Mouse (Mus musculus) Patski (cell line): ENCODE data around the gene Fam126a. TPM values are rescaled to one million over a fixed set of nuclear protein-coding genes. Genes with fewer than 3 reads are reported as not detected.
"Not testable (repeated sequence)": the region's sequence is repeated elsewhere in the genome, so short reads cannot be mapped to it uniquely, and the experiment has no call there.

Experiments
- ATAC-seq: fragments of 100-300 bp; one replicate; pipeline ENCODE4 v1.8.0; 2021
- CTCF ChIA-PET: fragments of 350-600 bp; sonication (Branson Sonifier 250); formaldehyde crosslinking; loops from one replicate; lab custom pipeline; 2022; ENCODE audit warnings: inconsistent platforms; lab: Charles Lee
- POLR2A ChIA-PET: fragments of 350-600 bp; sonication (Branson Sonifier 250); formaldehyde crosslinking; loops from one replicate; lab custom pipeline; 2022; ENCODE audit warnings: antibody characterized with exemption, inconsistent platforms; lab: Charles Lee
- DNase-seq: peaks from one replicate; pipeline ENCODE4 v3.0.0-alpha.2; 2011; ENCODE audit warnings: low read depth, low spot score
- H3K27me3 ChIP-seq: fragments of 371-371 bp; one replicate; pipeline ENCODE4 v1.5.1; 2021
- CTCF ChIP-seq: fragments of 100-300 bp; IDR thresholded peaks from one replicate; pipeline ENCODE4 v1.5.1; 2021
- in situ Hi-C: fragments of 300-500 bp; cut with MboI; formaldehyde crosslinking; loops from 3 replicates; pipeline ENCODE4 v1.11.1; 2018; ENCODE audit warnings: low pct_unique_long_range_greater_than_20kb, mixed read lengths
- polyA plus RNA-seq: library from polyadenylated mRNA; unstranded; gene quantifications from one replicate; pipeline ENCODE4 v1.2.3, GENCODE M21; 2021

Gene Fam126a
- polyA plus RNA-seq, 1 experiment from 2014 or later: 29.9 TPM

DNA sequence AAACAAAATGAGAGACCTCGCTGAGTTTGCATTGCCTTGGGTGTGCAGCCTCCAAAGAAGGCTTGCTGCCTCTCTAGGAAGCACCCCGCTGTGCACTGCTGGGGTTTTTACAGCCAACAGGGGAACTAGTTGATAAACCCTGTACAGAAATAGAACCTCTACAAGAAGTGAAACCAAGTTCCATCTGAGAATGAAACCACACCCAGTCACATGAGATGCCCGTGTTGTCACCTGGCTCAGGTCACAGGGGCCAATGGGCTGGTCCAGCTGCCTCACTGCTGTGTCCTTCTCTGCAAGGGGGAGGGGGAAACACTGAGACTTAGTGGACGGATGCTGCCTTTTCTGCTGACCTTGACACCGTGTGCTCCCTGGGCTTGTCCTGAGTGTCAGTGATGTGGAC, 156.0 kb downstream of the Fam126a start:
- no peaks in the 10 kb centered on the region for H3K27me3 ChIP-seq
- CTCF ChIA-PET: interaction anchor here (1.4 to 1.9 kb wide), 2 partner anchors 12 to 26 kb away, joined by 3 to 4 read pairs; no protein-coding TSS in a partner anchor
- TF ChIP-seq CTCF: no peak
- no peak for DNase-seq
- POLR2A ChIA-PET: no interaction called here
- in situ Hi-C loops: no loop called here
- ATAC-seq: no peak

DNA sequence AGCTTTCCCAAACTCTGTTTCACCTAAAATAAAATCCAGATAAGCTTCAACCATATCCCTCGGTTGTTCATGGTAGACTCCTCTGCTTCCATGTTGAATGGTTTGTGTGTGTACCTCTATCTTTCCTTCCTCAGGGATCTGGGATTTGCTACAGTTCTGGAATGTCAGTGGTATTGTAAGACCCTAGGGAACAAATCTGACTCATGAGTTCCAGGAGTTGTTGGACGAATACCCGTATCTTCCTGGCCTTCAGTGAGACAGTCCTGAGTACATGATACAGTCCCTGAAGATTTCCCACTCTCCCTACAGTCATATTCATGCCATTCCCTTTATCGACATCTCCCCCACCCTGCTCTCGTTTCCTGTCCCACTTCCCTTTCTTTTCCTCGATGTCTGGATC, 157.9 kb downstream of the Fam126a start:
- no peak for TF ChIP-seq CTCF
- DNase-seq (no peak), ATAC-seq (no peak)
- in situ Hi-C loops: no loop called here
- H3K27me3 ChIP-seq: no peaks in the 10 kb centered on the region
- ChIA-PET POLR2A (no interaction called here), CTCF (no interaction called here)

DNA sequence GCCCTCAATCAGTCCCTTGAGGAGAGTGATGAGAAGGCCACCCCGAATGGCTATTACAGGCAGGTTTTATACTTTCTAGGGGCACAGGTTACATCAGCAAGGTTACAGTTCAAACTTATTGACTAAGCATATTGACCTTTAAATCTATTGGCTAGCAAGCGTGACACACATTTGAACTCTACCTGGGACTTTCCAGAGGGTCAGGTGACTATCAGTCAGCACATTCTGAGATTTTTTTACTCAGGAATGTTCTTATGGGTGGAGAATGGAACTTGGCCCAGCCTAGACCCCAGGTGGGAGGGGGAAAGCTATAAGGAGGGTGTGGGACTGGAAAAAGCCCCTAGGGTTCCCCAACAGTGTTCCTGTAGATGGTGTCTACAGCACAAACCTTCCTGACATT, 159.2 kb downstream of the Fam126a start:
- in situ Hi-C loops, CTCF ChIA-PET, ATAC-seq, H3K27me3 ChIP-seq, POLR2A ChIA-PET, DNase-seq: not testable (repeated sequence)

DNA sequence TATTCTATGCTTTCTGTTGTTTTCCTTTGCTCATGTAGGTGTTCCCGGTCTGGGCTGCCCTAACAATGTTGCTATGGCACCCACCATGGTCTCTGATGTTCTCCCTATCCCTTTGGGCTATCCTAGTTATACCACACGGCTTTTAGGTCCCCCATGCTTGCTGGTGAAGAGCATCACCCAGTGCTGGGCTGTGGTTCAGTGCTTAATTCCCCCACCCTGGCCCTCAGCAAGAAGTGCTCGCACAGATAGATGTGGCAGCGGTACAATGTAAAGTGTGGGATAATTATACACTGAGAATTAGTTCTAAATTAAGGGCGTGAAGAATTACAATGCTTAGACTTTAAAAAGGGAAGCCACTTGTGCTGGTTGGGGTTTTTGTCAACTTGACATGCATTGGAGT, 164.5 kb downstream of the Fam126a start:
- TF ChIP-seq CTCF: no peak
- CTCF ChIA-PET: no interaction called here
- in situ Hi-C loops: no loop called here
- ATAC-seq: no peak
- DNase-seq: no peak
- no peaks in the 10 kb centered on the region for H3K27me3 ChIP-seq
- POLR2A ChIA-PET: no interaction called here

Other genes starting within 250 kb of the Fam126a start
- 41.9 TPM for gene Pus7, start 247.0 kb downstream of the Fam126a start, polyA plus RNA-seq
- gene Rint1, start 243.0 kb downstream of the Fam126a start, polyA plus RNA-seq: 24.7 TPM
- gene Tomm7, start 186.5 kb downstream of the Fam126a start, polyA plus RNA-seq: 97.7 TPM
- gene Klhl7, start 69.9 kb upstream of the Fam126a start, polyA plus RNA-seq: 40.1 TPM
- gene Nupl2, start 134.3 kb upstream of the Fam126a start, polyA plus RNA-seq: 9.0 TPM